Mouse (Mus musculus) splenic B cell, adult 2 months (primary cell): ENCODE results near the gene Nt5dc3.

ENCODE experiments used
- DNase-seq: peaks from one replicate; pipeline ENCODE4 v3.0.0-alpha.2; 2011; ENCODE audit warnings: low read depth, low spot score
- H3K27me3 ChIP-seq: 2 replicates; pipeline ENCODE4 v1.6.1; 2012; ENCODE audit warnings: mild to moderate bottlenecking, low read length, moderate library complexity, mixed read lengths; ENCODE audit not compliant: control insufficient read depth, poor library complexity, insufficient read depth, severe bottlenecking
- H3K36me3 ChIP-seq: 2 replicates; pipeline ENCODE4 v1.6.1; 2012; ENCODE audit warnings: mild to moderate bottlenecking, low read length, moderate library complexity, mixed read lengths; ENCODE audit not compliant: control insufficient read depth, poor library complexity, insufficient read depth, severe bottlenecking

Gene Nt5dc3

DNA sequence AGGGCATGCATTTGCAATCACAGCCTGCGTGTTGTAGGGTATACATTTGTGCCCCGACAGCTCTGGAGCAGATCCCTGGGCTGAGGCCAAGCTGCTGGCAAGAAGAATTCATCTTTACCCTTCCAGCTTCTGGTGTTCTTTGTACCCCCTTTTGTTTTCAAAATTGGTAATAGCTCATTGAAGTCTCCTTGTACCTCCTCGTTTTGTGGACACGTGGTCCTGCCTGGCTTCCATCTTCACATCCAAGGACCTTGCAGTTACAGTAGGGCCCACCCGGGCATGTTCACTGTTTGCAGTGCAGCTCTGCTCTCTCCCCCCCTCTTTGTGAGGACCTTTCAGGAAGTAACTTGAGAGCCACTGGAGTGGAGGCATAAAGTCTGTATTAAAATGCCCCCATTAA lies 9.4 kb downstream of the Nt5dc3 start:
- no peak for DNase-seq
- H3K36me3 ChIP-seq = no peaks in the 10 kb centered on the region; the same call in 1 of the 2 replicates
- H3K27me3 ChIP-seq = no peaks in the 10 kb centered on the region

DNA sequence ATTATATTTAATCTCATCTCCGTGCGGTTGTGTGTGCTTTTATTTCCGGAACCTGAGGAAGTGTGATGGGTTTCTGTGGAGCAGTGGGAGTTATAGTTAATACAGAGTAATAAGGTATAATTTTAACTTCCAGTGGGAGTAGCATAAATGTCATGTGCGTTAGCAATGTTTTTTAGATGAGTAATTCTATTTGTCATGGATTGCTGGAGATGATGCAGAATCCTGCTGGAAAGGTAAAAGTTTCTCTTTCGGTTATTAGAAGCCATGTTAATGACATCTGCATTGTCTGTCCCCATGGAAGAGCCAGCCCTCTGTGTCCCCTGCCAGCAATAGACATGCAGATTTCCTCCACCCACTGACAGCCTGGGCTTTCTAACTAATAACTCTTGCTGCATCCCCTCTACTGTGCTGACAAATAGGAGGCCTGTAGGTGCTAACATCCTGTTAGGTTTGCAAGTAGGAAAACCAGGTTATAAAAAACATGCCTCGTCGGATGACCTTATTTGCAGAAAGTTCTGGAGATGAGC lies 10.4 kb downstream of the Nt5dc3 start:
- H3K27me3 ChIP-seq = no peaks in the 10 kb centered on the region
- no peaks in the 10 kb centered on the region; the same call in 1 of the 2 replicates for H3K36me3 ChIP-seq
- DNase-seq = no peak

DNA sequence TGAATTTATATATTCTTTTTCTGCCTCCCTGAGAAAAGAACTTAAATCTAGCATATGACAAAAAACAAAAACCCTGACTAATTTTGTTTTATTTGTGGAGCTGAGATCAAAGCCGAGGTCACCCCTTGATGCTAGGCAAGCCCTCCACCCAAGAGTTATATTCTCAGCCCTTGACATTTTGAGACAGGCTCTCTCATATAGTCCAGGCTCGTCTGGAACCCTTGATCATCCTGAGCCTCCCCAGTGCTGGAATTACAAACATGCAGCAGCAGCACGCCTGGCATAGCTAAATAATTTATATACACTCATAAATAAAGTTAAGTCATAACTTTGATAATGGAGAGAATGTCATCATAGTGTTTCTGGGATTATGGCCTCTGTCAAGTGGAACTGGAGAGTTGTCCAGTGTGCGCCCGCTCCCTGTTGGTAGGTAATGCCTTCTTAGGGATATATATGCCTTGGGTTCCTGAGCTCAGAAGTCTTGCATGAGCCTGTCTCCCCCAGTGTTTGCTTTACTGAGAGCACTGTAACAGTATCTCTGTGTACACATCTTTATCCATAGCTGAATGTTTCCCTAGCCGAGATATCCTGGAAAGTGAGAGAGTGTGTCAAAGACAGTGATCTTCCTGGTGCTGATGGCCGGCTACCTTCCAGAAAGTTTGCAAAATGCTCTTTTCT lies 12.8 kb downstream of the Nt5dc3 start:
- no peak for DNase-seq

DNA sequence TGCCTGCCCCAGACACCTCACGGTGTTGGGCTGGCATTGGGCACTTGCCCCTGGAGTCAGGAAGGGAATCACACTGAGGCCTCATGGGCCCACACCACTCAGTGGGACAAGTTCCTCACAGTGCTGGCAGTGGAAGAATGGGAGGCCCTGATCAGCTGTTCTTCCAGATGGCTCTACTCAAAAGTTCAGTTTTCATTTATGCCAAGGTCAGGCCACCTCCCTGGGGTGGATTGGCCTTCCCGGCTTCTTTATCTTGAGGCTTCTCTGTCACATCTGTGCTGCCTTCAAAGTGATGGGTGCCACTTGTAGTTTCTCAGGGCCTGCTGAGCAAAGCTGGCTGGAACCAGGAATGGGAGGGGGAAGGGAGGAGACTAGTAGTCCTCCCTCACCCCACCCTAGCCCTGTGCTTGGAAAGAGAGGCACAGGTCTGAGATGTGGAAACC lies 14.7 kb downstream of the Nt5dc3 start:
- no peak for DNase-seq
- Histone ChIP-seq H3K27me3 (no peaks in the 10 kb centered on the region), H3K36me3 (no peaks in the 10 kb centered on the region; the same call in 1 of the 2 replicates)

More for the DNA sequence above, 12.8 kb downstream of the Nt5dc3 start:
- no peaks in the 10 kb centered on the region; the same call in 1 of the 2 replicates for H3K36me3 ChIP-seq
- no peaks in the 10 kb centered on the region for H3K27me3 ChIP-seq

DNA sequence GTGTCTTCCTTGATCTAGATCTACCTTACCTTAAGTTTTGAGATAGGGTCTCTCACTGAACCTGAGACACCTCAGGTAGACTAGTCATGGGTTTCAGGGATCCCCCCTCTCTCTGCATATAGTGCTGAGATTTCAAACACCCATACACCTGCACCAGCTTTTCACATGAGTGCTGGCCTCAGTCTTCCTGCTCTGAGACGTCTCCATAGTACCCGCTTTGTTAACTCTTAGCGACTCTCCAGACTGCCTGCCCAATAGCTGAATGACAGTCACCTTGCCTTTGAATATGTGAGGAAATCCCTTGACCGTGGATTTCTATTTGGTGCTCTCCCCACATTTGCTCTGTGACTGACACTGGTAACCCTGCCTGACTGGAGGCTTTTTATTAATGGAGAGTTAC lies 15.4 kb downstream of the Nt5dc3 start:
- Histone ChIP-seq H3K36me3 (no peaks in the 10 kb centered on the region; the same call in 1 of the 2 replicates), H3K27me3 (no peaks in the 10 kb centered on the region)
- no peak for DNase-seq

DNA sequence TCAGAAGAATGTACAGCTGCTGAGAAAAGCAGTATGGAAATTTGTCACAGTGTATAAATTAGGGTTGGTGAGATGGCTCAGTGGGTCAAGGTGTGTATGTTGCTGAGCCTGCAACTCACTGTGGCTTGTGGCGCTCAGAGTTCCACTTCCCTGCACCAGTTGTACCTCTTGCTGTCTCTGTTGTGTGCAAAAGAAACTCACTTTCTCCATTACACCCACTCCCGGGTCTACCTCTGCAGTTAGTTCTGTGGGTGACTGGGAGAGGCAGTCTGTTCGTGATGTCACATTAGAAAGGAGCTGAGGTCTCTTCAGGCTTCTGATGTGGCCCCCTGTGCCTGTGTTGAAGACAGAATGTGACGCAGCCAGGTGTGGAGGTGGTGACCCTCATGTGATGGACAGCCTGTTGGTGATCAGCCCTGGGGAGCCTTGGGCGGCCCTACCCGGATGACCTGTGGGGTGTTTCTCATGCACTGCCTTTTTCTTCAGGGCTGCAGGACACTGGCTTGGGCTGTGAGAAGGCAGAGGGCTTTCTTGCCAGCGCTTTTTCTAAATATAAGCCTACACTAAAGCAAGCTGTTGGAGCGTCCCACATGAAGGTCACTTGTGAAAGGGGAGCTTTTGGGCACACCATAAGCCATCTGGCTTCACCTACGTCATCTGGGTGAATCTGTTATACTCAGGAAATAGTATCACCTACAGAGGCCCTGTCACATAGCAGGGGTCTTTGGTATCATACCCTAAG lies 16.2 kb downstream of the Nt5dc3 start:
- no peaks in the 10 kb centered on the region for H3K27me3 ChIP-seq
- no peak for DNase-seq
- no peaks in the 10 kb centered on the region; the same call in 1 of the 2 replicates for H3K36me3 ChIP-seq

DNA sequence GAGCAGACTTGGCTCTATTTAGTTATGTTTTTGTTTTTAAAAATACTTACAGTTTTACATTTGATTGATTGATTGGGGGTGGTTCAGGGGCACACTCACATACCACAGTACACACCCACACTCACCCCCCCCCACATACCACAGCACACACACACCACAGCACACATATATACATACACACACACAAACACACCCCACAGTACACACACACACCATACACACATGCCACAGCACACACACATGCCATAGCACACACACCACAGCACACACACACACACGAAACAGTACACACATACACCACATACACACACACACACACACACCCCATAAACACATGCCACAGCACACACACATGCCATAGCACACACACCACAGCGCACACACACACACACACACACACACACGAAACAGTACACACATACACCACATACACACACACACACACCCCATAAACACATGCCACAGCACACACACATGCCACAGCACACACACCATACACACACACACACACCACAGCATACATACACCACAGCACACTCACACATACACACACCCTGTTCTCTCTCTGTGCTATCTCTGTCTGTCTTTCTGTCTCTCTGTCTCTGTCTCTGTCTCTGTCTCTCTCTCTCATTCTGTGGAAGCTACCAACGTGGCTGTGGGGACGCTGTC lies 17.4 kb downstream of the Nt5dc3 start:
- Histone ChIP-seq H3K36me3 (no peaks in the 10 kb centered on the region; the same call in 1 of the 2 replicates), H3K27me3 (no peaks in the 10 kb centered on the region)
- no peak for DNase-seq

DNA sequence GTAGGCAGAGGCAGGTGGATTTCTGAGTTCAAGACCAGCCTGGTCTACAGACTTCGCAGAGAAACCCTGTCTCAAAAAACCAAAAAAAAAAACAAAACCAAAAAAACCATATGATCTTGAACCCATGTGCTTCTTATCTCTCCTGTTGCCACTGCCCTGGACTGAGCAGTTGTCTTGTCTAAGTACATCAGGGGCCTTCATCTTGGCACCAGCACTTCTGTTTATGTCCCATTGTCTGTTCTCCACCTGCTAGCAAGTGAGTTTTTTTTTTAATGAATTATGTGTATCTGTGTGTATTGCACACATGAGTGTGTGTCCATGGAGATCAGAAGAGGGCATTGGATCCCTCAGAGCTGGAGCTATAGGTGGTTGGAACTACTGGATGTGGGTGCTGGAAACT lies 28.6 kb downstream of the Nt5dc3 start:
- no peak for DNase-seq
- peaks cover 7% of the 10 kb centered on the region for H3K36me3 ChIP-seq
- no peaks in the 10 kb centered on the region for H3K27me3 ChIP-seq

DNA sequence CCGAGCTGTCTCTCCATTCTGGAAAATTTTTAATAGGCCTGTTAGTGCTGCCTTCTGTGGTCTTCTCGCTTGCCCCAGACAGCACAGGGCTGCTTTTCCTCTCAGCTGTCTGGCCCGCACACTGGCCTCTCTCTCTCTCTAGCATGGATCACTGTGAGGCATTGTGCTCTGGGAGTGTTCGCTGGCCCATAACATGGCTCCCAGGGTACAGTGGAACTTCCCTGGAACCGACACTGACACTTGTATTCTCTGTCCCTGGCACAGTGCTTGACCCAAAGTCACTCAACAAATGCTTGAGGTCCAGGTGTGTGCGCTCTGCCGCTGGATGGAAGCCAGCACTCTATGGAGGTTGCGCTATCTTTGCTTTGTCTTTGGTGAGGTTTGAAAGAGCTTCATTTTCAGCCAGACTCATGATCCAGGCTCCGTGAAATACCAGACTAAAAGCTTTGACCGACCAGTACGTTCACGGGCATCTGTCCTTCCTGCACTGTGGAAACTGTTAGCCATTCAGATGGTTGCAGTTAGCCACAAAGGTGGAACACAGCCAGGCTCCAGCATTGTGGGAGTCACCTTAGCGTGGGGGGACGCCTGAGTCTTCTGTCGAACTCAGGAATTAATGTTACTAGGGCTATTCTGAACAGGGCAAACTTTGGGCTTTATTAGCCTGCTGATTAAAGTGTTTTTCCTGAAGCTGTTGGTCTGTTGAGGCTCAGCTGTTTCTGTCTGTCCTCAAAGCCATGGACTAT lies 29.4 kb downstream of the Nt5dc3 start:
- no peak for DNase-seq
- peaks cover 7% of the 10 kb centered on the region for H3K36me3 ChIP-seq
- H3K27me3 ChIP-seq = no peaks in the 10 kb centered on the region

DNA sequence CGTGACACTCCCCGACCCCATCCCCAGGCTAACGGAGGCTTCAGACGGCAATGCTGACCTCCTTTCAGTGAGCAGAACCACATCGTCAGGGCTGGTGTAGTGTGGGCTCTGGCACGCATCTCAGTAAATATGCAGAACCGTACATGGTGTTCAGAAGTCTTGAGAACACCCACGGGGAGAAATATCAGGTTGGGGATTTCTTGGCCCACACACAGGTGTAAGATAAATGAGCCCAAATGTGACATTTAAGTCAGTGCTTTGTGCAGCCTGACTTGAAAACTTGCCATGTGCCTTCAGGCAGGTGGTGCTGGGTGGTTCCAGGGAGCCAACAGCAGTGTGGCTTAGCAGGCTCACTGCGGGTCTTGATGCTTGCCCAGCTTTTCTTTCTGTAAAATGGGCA lies 31.2 kb downstream of the Nt5dc3 start:
- Histone ChIP-seq H3K27me3 (no peaks in the 10 kb centered on the region), H3K36me3 (peaks cover 7% of the 10 kb centered on the region)
- DNase-seq = no peak

DNA sequence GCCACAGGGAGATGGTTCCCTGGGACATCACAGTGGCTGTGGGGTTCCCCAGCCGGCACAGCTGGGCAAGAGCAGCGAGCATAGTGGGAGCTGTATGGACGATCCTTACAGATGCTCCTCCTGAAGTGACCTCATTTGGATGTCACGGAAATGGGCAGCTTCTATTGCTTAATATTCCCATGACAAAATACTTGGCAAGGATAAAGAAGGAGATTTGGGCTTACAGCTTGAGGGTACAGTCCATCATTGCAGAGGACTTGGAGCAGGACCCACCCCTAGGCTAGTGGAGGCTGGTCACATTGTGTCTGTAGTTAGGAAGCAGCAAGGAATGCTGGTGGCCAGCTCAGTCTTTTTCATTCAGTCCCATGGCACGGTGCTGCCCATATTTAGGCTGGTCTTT lies 31.8 kb downstream of the Nt5dc3 start:
- Histone ChIP-seq H3K27me3 (no peaks in the 10 kb centered on the region), H3K36me3 (peaks cover 7% of the 10 kb centered on the region)
- no peak for DNase-seq

DNA sequence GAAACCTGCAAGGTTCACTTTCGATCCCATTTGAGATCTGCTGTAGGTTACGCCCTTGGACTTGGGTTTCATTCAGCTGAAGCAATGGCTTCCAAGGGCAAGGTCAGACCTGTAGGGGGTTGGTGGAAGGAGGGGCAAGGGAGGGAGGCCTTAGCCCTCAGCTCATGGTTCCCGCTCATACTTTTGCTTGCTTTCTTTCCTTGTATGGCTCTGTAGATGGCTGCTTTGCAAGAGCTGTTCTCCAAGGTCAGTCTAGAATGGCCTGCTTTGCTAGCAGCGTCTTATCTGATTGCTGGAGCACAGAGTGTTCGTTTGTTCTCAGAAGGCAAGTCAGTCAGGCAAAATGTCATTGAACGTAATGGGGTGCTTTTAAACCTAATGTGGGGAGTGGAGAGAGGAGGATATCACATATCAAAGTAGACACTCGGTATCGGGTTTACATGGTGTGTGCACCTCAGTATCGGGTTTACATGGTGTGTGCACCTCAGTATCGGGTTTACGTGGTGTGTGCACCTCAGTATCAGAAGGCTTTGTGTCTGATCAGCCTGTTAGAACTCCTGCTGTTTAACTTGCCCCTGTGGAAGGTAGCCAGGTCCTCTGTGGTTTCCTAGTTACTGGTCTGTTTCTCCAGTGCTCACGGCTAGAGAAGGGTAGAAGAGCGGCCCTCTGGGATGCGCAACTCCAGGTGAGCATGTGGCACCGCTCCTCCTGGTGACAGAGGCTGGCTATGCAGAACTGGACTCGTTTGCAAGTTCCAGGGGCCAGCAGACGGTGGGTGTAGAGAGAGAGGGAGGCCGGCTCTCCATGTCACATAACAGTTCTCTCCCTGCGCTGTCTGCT lies 35.7 kb downstream of the Nt5dc3 start:
- no peak for DNase-seq
- Histone ChIP-seq H3K36me3 (peaks cover 1% of the 10 kb centered on the region), H3K27me3 (no peaks in the 10 kb centered on the region)

DNA sequence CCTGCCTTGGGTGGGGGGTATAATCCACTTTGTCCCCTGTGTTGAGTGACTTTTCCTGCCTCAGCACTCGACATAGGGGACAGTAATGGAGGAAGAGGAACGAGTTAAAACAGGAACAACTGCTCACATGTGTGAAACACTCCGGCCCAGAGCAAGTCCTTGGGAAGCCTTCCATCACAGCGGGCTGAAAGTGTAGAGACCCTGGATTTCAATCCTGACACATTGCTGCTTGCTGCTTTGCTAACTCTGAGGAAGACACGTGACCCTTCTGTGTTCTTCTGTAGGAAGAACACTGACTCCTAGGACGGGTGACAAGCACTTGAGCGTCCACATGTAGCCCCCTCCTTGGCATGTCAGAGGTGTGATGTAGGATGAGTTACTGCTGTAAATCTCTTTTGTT lies 36.3 kb downstream of the Nt5dc3 start:
- H3K27me3 ChIP-seq = no peaks in the 10 kb centered on the region
- DNase-seq = no peak
- peaks cover 1% of the 10 kb centered on the region for H3K36me3 ChIP-seq
